Mouse (Mus musculus) hindbrain, embryonic 11.5 days (tissue): Measurements from ENCODE around the gene Zfp639. TPM values are rescaled to one million over a fixed set of nuclear protein-coding genes. Genes with fewer than 3 reads are reported as not detected.

Experiments used
- ATAC-seq: fragments of 200-750 bp; cut with Nextera tagmentation; 2 replicates; pipeline ENCODE4 v1.8.0; 2017; ENCODE audit warnings: mild to moderate bottlenecking, moderate TSS enrichment, moderate library complexity; ENCODE audit not compliant: low FRiP score
- DNase-seq: peaks from one replicate; pipeline ENCODE4 v3.0.0-alpha.2; 2015; ENCODE audit warnings: low spot score
- H3K27ac ChIP-seq: fragments of 300-500 bp; sonication (generic); 2 replicates; pipeline ENCODE4 v1.5.1; 2014; ENCODE audit warnings: mild to moderate bottlenecking, low read depth, low read length
- H3K27me3 ChIP-seq: fragments of 300-500 bp; sonication (generic); 2 replicates; pipeline ENCODE4 v1.6.1; 2014; ENCODE audit warnings: mild to moderate bottlenecking, low read length, moderate library complexity, mixed read lengths; ENCODE audit not compliant: control insufficient read depth, insufficient read depth
- H3K36me3 ChIP-seq: fragments of 300-500 bp; sonication (generic); 2 replicates; pipeline ENCODE4 v1.6.1; 2014; ENCODE audit warnings: mild to moderate bottlenecking, low read length, moderate library complexity, mixed read lengths; ENCODE audit not compliant: control insufficient read depth, insufficient read depth
- H3K4me1 ChIP-seq: fragments of 300-500 bp; sonication (generic); replicated peaks from 2 replicates; pipeline ENCODE4 v1.6.1; 2014; ENCODE audit warnings: low read length, mixed read lengths; ENCODE audit not compliant: control insufficient read depth, insufficient read depth
- H3K4me2 ChIP-seq: fragments of 300-500 bp; sonication (generic); replicated peaks from 2 replicates; pipeline ENCODE4 v1.6.1; 2014; ENCODE audit warnings: mild to moderate bottlenecking, low read depth, low read length
- H3K4me3 ChIP-seq: fragments of 300-500 bp; sonication (generic); 2 replicates; pipeline ENCODE4 v1.5.1; 2014; ENCODE audit warnings: low read depth, low read length
- H3K9ac ChIP-seq: fragments of 300-500 bp; sonication (generic); 2 replicates; pipeline ENCODE4 v1.6.1; 2014; ENCODE audit warnings: low read depth, low read length
- H3K9me3 ChIP-seq: fragments of 300-500 bp; sonication (generic); 2 replicates; pipeline ENCODE4 v1.6.1; 2016; ENCODE audit warnings: low read length; ENCODE audit not compliant: control insufficient read depth
- WGBS: fragments of 180-500 bp; shearing (Covaris S2); extraction: QIAGEN DNeasy Blood & Tissue Kit; methylation state at CpG from one replicate; pipeline ENCODE4 v1.1.7; 2014; 5-methylcytosine and 5-hydroxymethylcytosine counted together
- polyA plus RNA-seq: library from polyadenylated mRNA; unstranded; fragments of >200 nt; fragmentation: Nextera tagmentation; extraction: Ambion mirVana; gene quantifications from 2 replicates; pipeline ENCODE4 v1.2.1, GENCODE M21; 2014

Zfp639 gene
- polyA plus RNA-seq, 1 experiment from 2014 or later = 48.0 TPM

DNA sequence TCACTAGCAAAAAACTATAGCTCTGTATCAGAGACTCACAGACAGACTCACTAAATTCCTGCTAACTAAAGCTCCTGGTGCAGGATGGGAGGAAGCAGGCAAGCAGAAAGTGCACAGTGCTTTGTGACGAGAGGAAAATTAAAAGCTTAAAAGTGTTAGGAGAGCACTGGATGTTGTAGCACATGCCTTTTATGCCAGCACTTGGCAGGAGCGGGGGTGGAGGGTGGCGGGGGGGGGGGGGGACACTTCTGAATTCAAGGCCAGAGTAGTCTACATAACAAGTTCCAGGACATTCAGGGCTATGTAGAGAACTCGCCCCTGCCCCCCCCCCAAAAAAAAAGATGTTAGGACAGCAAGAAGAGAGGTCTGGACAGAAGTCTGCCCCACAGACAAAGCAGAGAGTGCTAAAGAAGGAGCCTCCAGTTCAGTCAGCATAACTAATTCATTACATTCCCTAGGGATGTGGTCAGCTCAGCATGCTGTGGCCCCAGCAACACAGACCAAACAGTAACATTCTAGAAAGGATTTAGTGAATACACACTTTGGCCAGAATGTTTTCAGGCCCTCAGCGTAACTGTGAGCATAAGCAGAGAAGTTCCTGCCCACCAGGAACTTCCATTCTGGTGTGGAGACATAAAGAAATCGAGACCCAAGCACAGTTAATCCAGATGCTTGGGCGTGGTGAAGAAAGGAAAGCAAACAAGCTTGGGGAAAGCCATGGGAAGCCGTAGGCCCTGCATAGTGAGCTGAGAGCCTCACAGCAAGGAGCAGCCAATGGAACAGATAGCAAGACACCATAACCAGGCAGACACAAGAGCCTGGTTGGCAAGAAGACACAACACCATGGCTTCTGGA is 14.0 kb upstream of the Zfp639 start:
- no peak overlapping the region for H3K27ac ChIP-seq
- no peak for DNase-seq
- H3K27me3 ChIP-seq = no peaks in the 10 kb centered on the region
- no peaks in the 10 kb centered on the region for H3K9me3 ChIP-seq
- no peaks in the 10 kb centered on the region for H3K36me3 ChIP-seq
- 51% methylated on average over 7 of the region's 8 CpGs for WGBS
- H3K4me1 ChIP-seq = 0 out of 2 replicates have a peak, but pooled peaks cover 2% of the 10 kb centered on the region
- no peak overlapping the region for H3K4me2 ChIP-seq
- H3K4me3 ChIP-seq = no peak overlapping the region
- H3K9ac ChIP-seq = no peak overlapping the region
- ATAC-seq = peak; percentile 60; the same call in 1 of the 2 replicates

GRCm38 (mm10) chr3:32496711-32497070 is 13.4 kb upstream of the Zfp639 start:
- Histone ChIP-seq H3K4me1 (0 out of 2 replicates have a peak, but pooled peaks cover 2% of the 10 kb centered on the region), H3K9ac (no peak overlapping the region), H3K36me3 (no peaks in the 10 kb centered on the region), H3K4me3 (no peak overlapping the region), H3K9me3 (no peaks in the 10 kb centered on the region), H3K27me3 (no peaks in the 10 kb centered on the region), H3K27ac (no peak overlapping the region), H3K4me2 (no peak overlapping the region)
- ATAC-seq = no peak
- no peak for DNase-seq
- 84% methylated on average over 1 of the region's 1 CpGs for WGBS

DNA sequence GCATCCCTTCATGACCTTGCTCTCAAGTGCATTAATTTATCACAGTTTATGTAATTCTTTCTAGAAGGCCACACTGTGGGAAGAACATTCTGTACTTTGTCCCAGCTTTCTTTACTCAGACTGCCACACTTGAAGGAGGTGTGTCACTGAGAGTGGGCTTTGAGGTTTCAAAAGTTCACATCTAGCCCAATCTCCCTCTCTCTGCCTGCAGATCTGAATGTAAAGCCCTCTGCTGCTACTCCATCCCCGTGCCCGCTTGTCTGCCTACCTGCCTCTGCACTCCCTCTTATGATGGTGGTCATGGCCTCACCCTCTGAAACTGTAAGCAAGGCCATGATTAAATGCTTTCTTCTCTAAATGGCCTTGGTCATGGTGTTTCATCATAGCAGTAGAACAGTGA is 9.7 kb upstream of the Zfp639 start:
- DNase-seq = no peak
- no peak for ATAC-seq
- Histone ChIP-seq H3K27ac (no peak overlapping the region), H3K27me3 (no peaks in the 10 kb centered on the region), H3K4me3 (no peak overlapping the region), H3K4me1 (0 out of 2 replicates have a peak, but pooled peaks cover 2% of the 10 kb centered on the region), H3K4me2 (no peak overlapping the region), H3K36me3 (no peaks in the 10 kb centered on the region), H3K9me3 (no peaks in the 10 kb centered on the region), H3K9ac (no peak overlapping the region)
- WGBS = 90% methylated on average over 2 of the region's 2 CpGs

- no peaks in the 10 kb centered on the region; the same call in 1 of the 2 replicates for H3K4me1 ChIP-seq
- WGBS = 74% methylated on average over 3 of the region's 3 CpGs
- DNase-seq = no peak
- H3K4me3 ChIP-seq = no peak overlapping the region
- H3K27me3 ChIP-seq = no peaks in the 10 kb centered on the region
- H3K9ac ChIP-seq = no peak overlapping the region
- no peak for ATAC-seq
- H3K4me2 ChIP-seq = no peak overlapping the region
- H3K36me3 ChIP-seq = no peaks in the 10 kb centered on the region
- H3K27ac ChIP-seq = no peak overlapping the region
- no peaks in the 10 kb centered on the region for H3K9me3 ChIP-seq
Observed at GRCm38 (mm10) chr3:32505841-32506240, 4.2 kb upstream of the Zfp639 start.

DNA sequence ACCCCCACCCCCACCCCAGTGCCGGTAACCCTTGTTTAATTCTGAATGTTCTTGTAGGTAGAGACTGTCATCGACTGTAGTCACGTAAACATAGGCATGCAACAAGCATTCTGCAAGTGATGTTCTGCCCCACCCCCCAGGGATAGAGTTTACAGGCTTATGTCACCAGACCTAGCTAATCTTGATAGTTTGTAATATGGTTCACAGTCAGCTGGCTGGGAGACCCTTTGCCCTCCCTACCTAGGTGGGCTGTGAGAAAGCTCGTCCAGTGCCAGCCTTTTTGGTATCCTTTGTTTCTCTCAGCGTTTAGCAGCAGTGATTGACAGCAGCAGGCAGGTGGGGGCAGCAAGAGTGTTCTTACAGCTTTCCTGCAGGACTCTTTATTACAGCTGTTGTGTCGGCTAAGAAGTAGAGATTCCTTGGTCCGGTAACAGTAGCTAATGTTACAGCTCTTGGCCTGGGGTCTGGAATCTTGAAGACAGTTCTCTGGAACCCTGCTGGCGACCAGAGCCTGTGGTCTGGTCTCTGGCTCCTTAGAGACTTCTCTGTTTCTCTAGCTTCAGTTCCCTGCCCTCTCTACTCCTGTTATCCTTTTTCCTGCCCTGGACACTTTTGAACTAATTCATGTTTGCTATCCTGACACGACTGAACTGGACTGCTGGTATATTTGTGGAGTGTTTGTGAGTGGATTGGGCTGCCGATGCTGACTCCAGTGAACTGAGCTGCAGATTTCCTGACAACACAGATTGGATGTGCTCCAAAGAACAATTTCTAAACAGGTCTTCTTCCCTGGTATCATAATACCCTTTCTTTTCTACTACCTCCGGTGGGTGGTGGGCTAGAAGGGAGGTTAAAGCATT is 3.5 kb upstream of the Zfp639 start:
- H3K4me2 ChIP-seq = no peak overlapping the region
- DNase-seq = no peak
- no peaks in the 10 kb centered on the region for H3K9me3 ChIP-seq
- no peaks in the 10 kb centered on the region; the same call in 1 of the 2 replicates for H3K4me1 ChIP-seq
- H3K27ac ChIP-seq = no peak overlapping the region
- no peaks in the 10 kb centered on the region for H3K36me3 ChIP-seq
- no peak for ATAC-seq
- 64% methylated on average over 11 of the region's 11 CpGs for WGBS
- H3K9ac ChIP-seq = no peak overlapping the region
- no peaks in the 10 kb centered on the region for H3K27me3 ChIP-seq
- no peak overlapping the region for H3K4me3 ChIP-seq

- peak; percentile 26; the same call in 1 of the 2 replicates for ATAC-seq
Observed at GRCm38 (mm10) chr3:32508666-32509324, 1.3 kb upstream of the Zfp639 start.

DNA sequence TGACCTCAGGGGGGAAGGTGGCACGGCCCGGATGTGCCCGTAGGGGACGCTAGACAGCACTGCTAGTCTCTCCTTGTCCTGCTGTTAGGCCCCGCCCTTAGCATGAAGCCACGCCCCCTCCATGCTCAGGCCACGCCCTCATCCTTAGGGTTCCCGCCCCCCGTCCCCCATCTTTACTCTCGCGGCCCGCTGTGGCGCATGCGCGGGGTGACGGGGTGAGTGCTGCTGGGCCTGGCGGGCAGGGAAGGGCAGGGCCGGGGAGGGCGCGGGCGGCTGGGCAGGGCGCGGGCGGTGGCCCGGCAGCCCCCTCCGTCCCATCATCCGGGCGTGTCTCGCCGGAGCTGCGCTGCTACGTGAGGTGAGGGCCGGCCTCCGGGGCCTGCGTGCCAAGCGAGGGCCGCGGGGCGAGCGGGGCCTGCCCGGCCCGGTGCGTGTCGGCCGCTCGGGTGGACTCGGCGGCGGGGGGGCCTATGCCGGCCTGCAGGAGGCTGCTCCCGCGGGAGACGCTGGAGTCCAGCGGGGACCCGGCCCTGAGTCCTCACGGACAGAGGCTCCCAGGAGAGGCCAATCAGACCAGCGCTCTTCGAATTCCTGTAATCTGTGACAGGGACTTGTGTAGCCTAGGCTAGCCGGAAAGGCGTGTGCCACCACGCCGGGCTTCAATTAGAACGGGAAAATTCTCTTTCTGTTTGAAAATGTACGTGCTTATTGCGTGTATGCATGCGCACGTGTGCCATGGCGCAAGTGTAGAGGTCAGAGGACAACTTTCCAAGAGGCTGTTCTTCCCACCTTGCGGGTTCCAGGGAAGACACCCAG is 524 bp downstream of the Zfp639 start:
- ATAC-seq = peak; percentile 93
- H3K27me3 ChIP-seq = no peaks in the 10 kb centered on the region
- H3K27ac ChIP-seq = peak overlapping the region; percentile 63
- H3K4me3 ChIP-seq = peak overlapping the region; percentile 84
- WGBS = under 1% methylated on average over 62 of the region's 69 CpGs
- peaks cover 2% of the 10 kb centered on the region; the same call in 1 of the 2 replicates for H3K4me1 ChIP-seq
- H3K4me2 ChIP-seq = peak overlapping the region; percentile 77
- peak overlapping the region; percentile 88 for H3K9ac ChIP-seq
- H3K9me3 ChIP-seq = no peaks in the 10 kb centered on the region
- DNase-seq = peak; percentile 99
- H3K36me3 ChIP-seq = 0 out of 2 replicates have a peak, but pooled peaks cover 3% of the 10 kb centered on the region

More at GRCm38 (mm10) chr3:32508666-32509324, 1.3 kb upstream of the Zfp639 start:
- DNase-seq = peak; percentile 83
- H3K9me3 ChIP-seq = no peaks in the 10 kb centered on the region
- peaks cover 2% of the 10 kb centered on the region; the same call in 1 of the 2 replicates for H3K4me1 ChIP-seq
- H3K36me3 ChIP-seq = no peaks in the 10 kb centered on the region
- WGBS = 2% methylated on average over 17 of the region's 17 CpGs
- no peaks in the 10 kb centered on the region for H3K27me3 ChIP-seq
- no peak overlapping the region for H3K27ac ChIP-seq
- H3K4me2 ChIP-seq = peak overlapping the region; percentile 32
- no peak overlapping the region for H3K4me3 ChIP-seq
- no peak overlapping the region for H3K9ac ChIP-seq
